Mouse (Mus musculus) small intestine, adult 2 months (tissue): ENCODE measurements around the gene Ell2.

Source experiments
- CTCF ChIP-seq: fragments of 200-500 bp; IDR thresholded peaks from 2 replicates; pipeline ENCODE4 v1.5.1; 2012; ENCODE audit warnings: low read depth, mild to moderate bottlenecking, control low read depth, inconsistent platforms, low read length, moderate library complexity, mixed read lengths; ENCODE audit not compliant: insufficient replicate concordance, insufficient read length; ENCODE audit errors: extremely low read depth
- POLR2A ChIP-seq: fragments of 200-500 bp; IDR thresholded peaks from 2 replicates; pipeline ENCODE4 v1.6.1; 2012; ENCODE audit warnings: low read depth, mild to moderate bottlenecking, control low read depth, inconsistent platforms, low read length, moderate library complexity

- no peak for TF ChIP-seq CTCF
- TF ChIP-seq POLR2A: no peak
Observed at GRCm38 (mm10) chr13:75685438-75685837, 21.1 kb upstream of the Ell2 start.
